Mouse (Mus musculus) neutrophil, adult 65 days (primary cell): Measurements from ENCODE around the gene Foxm1. TPM values are rescaled to one million over a fixed set of nuclear protein-coding genes. Genes with fewer than 3 reads are reported as not detected.

ENCODE experiments used
- total RNA-seq: library from RNA; stranded (reverse); gene quantifications from 2 replicates; pipeline ENCODE4 v1.2.4, GENCODE M21; 2023

Foxm1 gene
- total RNA-seq, result 53.1 and 61.4 TPM in 2 replicates

DNA sequence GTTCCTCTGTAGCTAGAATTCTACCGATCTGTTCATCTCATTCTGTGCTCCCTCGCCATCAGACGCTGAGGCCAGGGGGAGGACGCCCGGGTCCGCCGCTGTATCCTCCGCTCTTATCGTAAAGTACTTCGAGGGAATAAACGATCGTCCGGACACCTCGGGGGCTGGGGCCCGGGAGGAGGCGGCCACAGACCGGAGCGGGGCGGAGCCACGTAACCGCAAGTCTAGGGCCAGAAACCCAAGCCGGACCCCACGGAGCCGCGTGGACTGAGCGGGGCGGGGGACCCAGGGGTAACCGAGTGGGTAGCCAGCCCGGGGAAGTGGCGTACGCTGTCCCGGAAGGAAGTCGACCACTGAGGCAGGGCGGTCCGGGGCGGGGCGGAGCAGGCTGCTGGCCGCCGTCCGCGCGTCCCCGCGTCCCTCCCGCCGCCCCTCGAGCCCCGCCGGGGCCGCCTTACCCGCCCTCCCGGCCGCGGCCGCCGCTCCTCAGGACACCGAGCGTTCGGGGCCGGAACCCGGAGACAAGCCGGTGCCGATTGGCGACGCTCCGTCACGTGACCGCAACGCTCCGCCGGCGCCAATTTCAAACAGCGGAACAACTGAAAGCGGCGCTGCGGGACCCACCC, at the start of gene Foxm1, which contains the start of gene Rhno1:
Gene Foxm1 (plus strand): TSS at position 587 of the 626 bp plus-strand sequence.
Gene Rhno1 (minus strand): TSS at position 531 of the 626 bp plus-strand sequence.

DNA sequence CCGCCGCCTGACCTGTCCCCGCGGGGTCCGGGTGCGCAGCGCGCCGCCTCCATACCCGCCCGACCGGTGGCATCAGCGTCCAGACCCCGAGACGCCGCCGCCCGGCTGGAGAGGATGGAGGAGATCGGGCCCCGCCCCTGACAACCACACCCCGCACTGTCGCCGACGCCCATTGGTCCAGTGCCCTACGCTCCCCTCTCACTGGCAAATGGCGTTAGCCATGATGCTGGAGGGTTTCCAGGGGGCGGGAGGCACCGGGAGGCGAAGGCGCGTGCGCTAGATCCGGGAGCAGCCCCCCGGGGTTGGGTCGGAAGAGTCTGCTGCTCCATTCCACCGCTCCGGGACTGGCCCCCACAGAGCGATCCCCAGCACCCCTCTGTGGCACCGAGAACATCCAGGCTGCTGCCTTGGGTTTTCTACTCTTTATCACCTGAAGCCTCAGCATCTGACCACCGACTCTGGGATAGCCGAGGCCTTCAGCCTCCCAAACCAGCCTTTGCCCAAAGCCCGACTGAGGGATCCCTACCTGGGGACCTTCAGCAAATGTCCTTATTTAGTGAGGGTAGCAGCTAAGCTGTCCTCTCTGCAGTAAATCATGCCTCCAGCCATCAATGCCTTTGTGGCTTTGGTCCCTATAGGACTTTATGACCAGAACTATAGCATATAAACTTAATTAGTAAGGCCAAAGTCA, 6.9 kb upstream of the Foxm1 start, which contains the start of gene Tulp3:
Gene Tulp3 (minus strand): TSS at position 126 of the 691 bp plus-strand sequence.

DNA sequence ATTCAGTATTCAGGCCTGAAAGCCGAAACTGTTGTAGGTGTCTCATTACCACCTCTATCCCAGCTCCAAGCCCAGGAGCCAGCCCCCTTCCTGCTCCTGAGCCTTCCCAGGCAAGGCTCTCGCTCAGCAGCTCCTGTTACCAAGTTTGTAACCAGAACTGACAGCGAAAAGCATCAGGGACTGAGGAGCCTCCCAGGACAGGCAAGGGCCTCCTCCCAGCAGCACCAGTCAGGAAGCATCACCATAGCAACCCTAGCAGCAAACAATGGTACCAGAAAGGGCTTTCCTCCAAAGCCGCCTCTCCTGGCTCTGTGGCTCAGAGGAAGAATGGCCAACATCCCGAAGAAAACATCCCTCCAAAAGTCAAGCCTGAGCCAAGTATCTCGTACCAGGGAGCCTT, 12.4 kb downstream of the Foxm1 start, which contains the start of the genes Tex52 and Gm44596:
Gene Tex52 (plus strand): TSS at position 265 of the 400 bp plus-strand sequence.
Gene Gm44596 (plus strand): TSS at position 312 of the 400 bp plus-strand sequence.

DNA sequence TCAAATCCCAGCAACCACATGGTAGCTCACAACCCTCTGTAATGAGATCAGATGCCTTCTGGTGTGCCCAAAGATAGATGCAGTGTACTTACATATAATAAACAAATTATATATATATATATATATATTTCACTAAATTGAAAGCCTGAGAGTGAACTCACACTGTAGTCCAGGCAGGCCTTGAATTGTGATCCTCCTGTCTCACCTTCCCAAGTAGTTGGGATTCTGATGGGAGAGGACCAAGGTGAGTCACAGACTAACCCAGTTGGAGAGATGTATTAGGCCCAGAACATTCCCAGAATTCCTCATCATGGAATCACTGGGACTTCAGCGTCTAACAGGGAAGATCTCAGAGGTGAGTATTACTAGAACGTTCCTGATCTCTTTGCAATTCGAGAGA, 36.2 kb downstream of the Foxm1 start, which contains the start of gene Nrip2:
Gene Nrip2 (plus strand): TSS at position 301 of the 400 bp plus-strand sequence.

DNA sequence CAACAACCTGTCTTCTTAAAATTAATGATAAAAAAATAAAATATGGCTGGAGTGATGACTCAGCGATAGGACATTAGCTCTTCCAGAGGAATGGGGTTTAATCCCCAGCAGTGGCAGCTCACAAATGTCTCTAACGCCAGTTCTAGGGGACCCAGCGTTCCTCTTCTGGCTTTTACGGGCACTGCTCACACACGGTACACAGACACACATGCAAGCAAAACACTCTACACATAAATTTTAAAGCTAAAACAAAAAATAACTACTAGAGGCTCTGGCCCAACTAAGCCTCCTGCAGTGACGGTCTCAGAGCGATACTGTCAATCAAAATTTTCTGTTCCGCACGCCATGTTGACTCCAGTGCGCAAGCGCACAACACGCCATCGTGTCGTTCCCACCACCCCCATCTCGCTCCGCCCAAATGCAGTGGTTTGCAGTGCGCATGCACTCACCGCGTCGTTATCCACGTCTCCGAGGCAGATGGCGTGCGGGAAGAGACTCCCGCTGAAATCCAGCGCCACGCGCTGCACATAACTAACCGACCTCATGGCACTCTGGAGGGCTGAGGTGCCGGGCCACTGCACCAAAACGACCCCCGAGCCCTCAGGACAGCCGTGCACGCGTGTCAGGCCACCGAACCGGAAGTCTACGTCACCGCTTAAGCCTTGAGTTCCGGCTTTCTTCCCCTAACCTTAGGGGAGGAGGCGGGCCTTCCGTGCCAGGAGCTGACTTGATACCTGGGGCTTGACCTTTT, 61.7 kb downstream of the Foxm1 start, which contains the start of gene Itfg2:
Gene Itfg2 (minus strand): TSS at position 663 of the 751 bp plus-strand sequence.

Other genes with a start within 250 kb of the Foxm1 start
- 0.48 and 0.73 TPM in 2 replicates for gene Tspan9, start 219.4 kb upstream of the Foxm1 start, total RNA-seq
- 0.20 and 0.25 TPM in 2 replicates for gene Tead4, start 62.1 kb upstream of the Foxm1 start, total RNA-seq
- 0.52 and 0.69 TPM in 2 replicates for gene Tulp3, start 7.1 kb upstream of the Foxm1 start, total RNA-seq
- gene Rhno1, start 56 bp upstream of the Foxm1 start, total RNA-seq, result 28.1 and 28.7 TPM in 2 replicates
- gene Tex52, start 12.5 kb downstream of the Foxm1 start, total RNA-seq, result not detected in 2 replicates
- gene Gm44596, start 12.5 kb downstream of the Foxm1 start, total RNA-seq, result not detected in 2 replicates
- gene Nrip2, start 36.3 kb downstream of the Foxm1 start, total RNA-seq, result not detected in 2 replicates
- 8.4 and 14.2 TPM in 2 replicates for gene Itfg2, start 62.0 kb downstream of the Foxm1 start, total RNA-seq
- 26.8 and 30.6 TPM in 2 replicates for gene Fkbp4, start 75.7 kb downstream of the Foxm1 start, total RNA-seq
- not detected in 2 replicates for gene Pzp, start 163.8 kb downstream of the Foxm1 start, total RNA-seq
- not detected in 2 replicates for gene A2ml1, start 218.6 kb downstream of the Foxm1 start, total RNA-seq